Mouse (Mus musculus): ENCODE data around the gene Txnrd2. TPM values are rescaled to one million over a fixed set of nuclear protein-coding genes. Genes with fewer than 3 reads are reported as not detected.

Txnrd2 gene
- polyA plus RNA-seq, 2 experiments = 13.4 to 13.6 TPM

GRCm38 (mm10) chr16:18394056-18394455 lies 32.1 kb upstream of the Txnrd2 start:
- H3K4me1 ChIP-seq (ENCODE audit: control insufficient read depth, insufficient read depth, low read length) = peaks cover 16% of the 10 kb centered on the region
- H3K9me3 ChIP-seq (ENCODE audit: control insufficient read depth, low read length) = no peaks in the 10 kb centered on the region
- peaks cover 23% of the 10 kb centered on the region for H3K36me3 ChIP-seq (ENCODE audit: control insufficient read depth, insufficient read depth, low read length)
- no peak for TF ChIP-seq POLR2A (IDR thresholded peaks at IDR 0.05; ENCODE audit: borderline replicate concordance, extremely low read depth, insufficient read depth, insufficient read length)
- ATAC-seq (ENCODE audit: low FRiP score, low read depth) (no peak), DNase-seq (ENCODE audit: low spot score) (no peak)
- no peak overlapping the region for H3K9ac ChIP-seq (ENCODE audit: low read depth, low read length, severe bottlenecking)
- no peaks in the 10 kb centered on the region for H3K27me3 ChIP-seq (ENCODE audit: control insufficient read depth, insufficient read depth, low read length)
- no peak overlapping the region for H3K4me3 ChIP-seq (replicated peaks; ENCODE audit: low read length)
- H3K4me2 ChIP-seq (replicated peaks; ENCODE audit: low read depth, low read length, severe bottlenecking) = no peak overlapping the region
- 86% methylated on average over 3 of the region's 3 CpGs for WGBS
- no peak overlapping the region for H3K27ac ChIP-seq (replicated peaks; ENCODE audit: low read depth, low read length)

GRCm38 (mm10) chr16:18394777-18395619 lies 31.2 kb upstream of the Txnrd2 start:
- 0 out of 2 replicates have a peak overlapping the region, but pooled peaks have one; percentile 4 for H3K9ac ChIP-seq (ENCODE audit: low read depth, low read length, severe bottlenecking)
- no peak for TF ChIP-seq POLR2A (IDR thresholded peaks at IDR 0.05; ENCODE audit: borderline replicate concordance, extremely low read depth, insufficient read depth, insufficient read length)
- WGBS = 26% methylated on average over 11 of the region's 11 CpGs
- no peaks in the 10 kb centered on the region for H3K27me3 ChIP-seq (ENCODE audit: control insufficient read depth, insufficient read depth, low read length)
- no peak overlapping the region for H3K4me3 ChIP-seq (replicated peaks; ENCODE audit: low read length)
- ATAC-seq (ENCODE audit: low FRiP score, low read depth) (no peak), DNase-seq (ENCODE audit: low spot score) (no peak)
- H3K4me2 ChIP-seq (replicated peaks; ENCODE audit: low read depth, low read length, severe bottlenecking) = no peak overlapping the region
- H3K4me1 ChIP-seq (ENCODE audit: control insufficient read depth, insufficient read depth, low read length) = peaks cover 16% of the 10 kb centered on the region
- peaks cover 32% of the 10 kb centered on the region for H3K36me3 ChIP-seq (ENCODE audit: control insufficient read depth, insufficient read depth, low read length)
- no peaks in the 10 kb centered on the region for H3K9me3 ChIP-seq (ENCODE audit: control insufficient read depth, low read length)
- H3K27ac ChIP-seq (replicated peaks; ENCODE audit: low read depth, low read length) = 0 out of 2 replicates have a peak overlapping the region, but pooled peaks have one; percentile 3

- Histone ChIP-seq H3K27me3 (ENCODE audit: control insufficient read depth, insufficient read depth, low read length) (no peaks in the 10 kb centered on the region), H3K9me3 (ENCODE audit: control insufficient read depth, low read length) (no peaks in the 10 kb centered on the region), H3K27ac (replicated peaks; ENCODE audit: low read depth, low read length) (no peak overlapping the region), H3K36me3 (ENCODE audit: control insufficient read depth, insufficient read depth, low read length) (peaks cover 38% of the 10 kb centered on the region), H3K9ac (ENCODE audit: low read depth, low read length, severe bottlenecking) (0 out of 2 replicates have a peak overlapping the region, but pooled peaks have one; percentile 21), H3K4me2 (replicated peaks; ENCODE audit: low read depth, low read length, severe bottlenecking) (no peak overlapping the region), H3K4me3 (replicated peaks; ENCODE audit: low read length) (no peak overlapping the region), H3K4me1 (ENCODE audit: control insufficient read depth, insufficient read depth, low read length) (peaks cover 16% of the 10 kb centered on the region)
- DNase-seq (ENCODE audit: low spot score) = no peak
- 26% methylated on average over 6 of the region's 7 CpGs for WGBS
- ATAC-seq (ENCODE audit: low FRiP score, low read depth) = no peak
- TF ChIP-seq POLR2A (IDR thresholded peaks at IDR 0.05; ENCODE audit: borderline replicate concordance, extremely low read depth, insufficient read depth, insufficient read length) = no peak
These were observed 30.6 kb upstream of the Txnrd2 start for GRCm38 (mm10) chr16:18395620-18396036.

GRCm38 (mm10) chr16:18396201-18396600 lies 30.0 kb upstream of the Txnrd2 start:
- H3K4me2 ChIP-seq (replicated peaks; ENCODE audit: low read depth, low read length, severe bottlenecking) = no peak overlapping the region
- peaks cover 41% of the 10 kb centered on the region for H3K36me3 ChIP-seq (ENCODE audit: control insufficient read depth, insufficient read depth, low read length)
- no peak overlapping the region for H3K4me3 ChIP-seq (replicated peaks; ENCODE audit: low read length)
- no peak overlapping the region for H3K27ac ChIP-seq (replicated peaks; ENCODE audit: low read depth, low read length)
- H3K9me3 ChIP-seq (ENCODE audit: control insufficient read depth, low read length) = no peaks in the 10 kb centered on the region
- H3K9ac ChIP-seq (ENCODE audit: low read depth, low read length, severe bottlenecking) = 0 out of 2 replicates have a peak overlapping the region, but pooled peaks have one; percentile 21
- H3K27me3 ChIP-seq (ENCODE audit: control insufficient read depth, insufficient read depth, low read length) = no peaks in the 10 kb centered on the region
- no peak for TF ChIP-seq POLR2A (IDR thresholded peaks at IDR 0.05; ENCODE audit: borderline replicate concordance, extremely low read depth, insufficient read depth, insufficient read length)
- DNase-seq (ENCODE audit: low spot score) (no peak), ATAC-seq (ENCODE audit: low FRiP score, low read depth) (no peak)
- WGBS = 79% methylated on average over 2 of the region's 2 CpGs
- H3K4me1 ChIP-seq (ENCODE audit: control insufficient read depth, insufficient read depth, low read length) = peaks cover 21% of the 10 kb centered on the region

- Histone ChIP-seq H3K36me3 (ENCODE audit: control insufficient read depth, insufficient read depth, low read length) (peaks cover 49% of the 10 kb centered on the region), H3K4me3 (replicated peaks; ENCODE audit: low read length) (no peak overlapping the region), H3K27me3 (ENCODE audit: control insufficient read depth, insufficient read depth, low read length) (no peaks in the 10 kb centered on the region), H3K4me1 (ENCODE audit: control insufficient read depth, insufficient read depth, low read length) (peaks cover 21% of the 10 kb centered on the region), H3K9me3 (ENCODE audit: control insufficient read depth, low read length) (no peaks in the 10 kb centered on the region), H3K9ac (ENCODE audit: low read depth, low read length, severe bottlenecking) (no peak overlapping the region), H3K4me2 (replicated peaks; ENCODE audit: low read depth, low read length, severe bottlenecking) (no peak overlapping the region), H3K27ac (replicated peaks; ENCODE audit: low read depth, low read length) (no peak overlapping the region)
- ATAC-seq (ENCODE audit: low FRiP score, low read depth) = no peak
- 96% methylated on average over 27 of the region's 27 CpGs for WGBS
- TF ChIP-seq POLR2A (IDR thresholded peaks at IDR 0.05; ENCODE audit: borderline replicate concordance, extremely low read depth, insufficient read depth, insufficient read length) = no peak
- DNase-seq (ENCODE audit: low spot score) = no peak
These were observed 29.2 kb upstream of the Txnrd2 start for GRCm38 (mm10) chr16:18396791-18397621.

Measured in limb, embryonic 14.5 days (tissue).